Mouse (Mus musculus) liver, adult 2 months (tissue): Measurements from ENCODE around the gene Lrp6.

Experiments
- CTCF ChIP-seq: fragments of 200-500 bp; IDR thresholded peaks from 2 replicates; pipeline ENCODE4 v1.5.1; 2011; ENCODE audit warnings: low read depth, low read length, control low read depth
- POLR2A ChIP-seq: fragments of 200-500 bp; IDR thresholded peaks from 2 replicates; pipeline ENCODE4 v1.6.1; 2011; ENCODE audit warnings: low read length, control low read depth; ENCODE audit not compliant: insufficient read depth; ENCODE audit errors: extremely low read depth

GRCm38 (mm10) chr6:134594569-134595442, 28.0 kb upstream of the Lrp6 start:
- TF ChIP-seq CTCF, result no peak
- TF ChIP-seq POLR2A, result no peak
